Mouse (Mus musculus) neural tube, embryonic 14.5 days (tissue): Measurements from ENCODE around the gene Tor3a. TPM values are rescaled to one million over a fixed set of nuclear protein-coding genes. Genes with fewer than 3 reads are reported as not detected.

Experiments used
- ATAC-seq: fragments of 200-750 bp; cut with Nextera tagmentation; 2 replicates; pipeline ENCODE4 v1.8.0; 2017; ENCODE audit warnings: low read depth, mild to moderate bottlenecking, moderate TSS enrichment, moderate library complexity
- H3K27ac ChIP-seq: fragments of 300-500 bp; sonication (generic); 2 replicates; pipeline ENCODE4 v1.5.1; 2014; ENCODE audit warnings: low read depth, mild to moderate bottlenecking, control low read depth, low read length, moderate library complexity, mixed read lengths
- H3K27me3 ChIP-seq: fragments of 300-500 bp; sonication (generic); 2 replicates; pipeline ENCODE4 v1.6.1; 2014; ENCODE audit warnings: low read length; ENCODE audit not compliant: control insufficient read depth, insufficient read depth
- H3K36me3 ChIP-seq: fragments of 300-500 bp; sonication (generic); 2 replicates; pipeline ENCODE4 v1.6.1; 2014; ENCODE audit warnings: low read length, mixed read lengths; ENCODE audit not compliant: control insufficient read depth, insufficient read depth
- H3K4me1 ChIP-seq: fragments of 300-500 bp; sonication (generic); 2 replicates; pipeline ENCODE4 v1.6.1; 2014; ENCODE audit warnings: low read length; ENCODE audit not compliant: control insufficient read depth, insufficient read depth
- H3K4me2 ChIP-seq: fragments of 300-500 bp; sonication (generic); 2 replicates; pipeline ENCODE4 v1.6.1; 2014; ENCODE audit warnings: mild to moderate bottlenecking, low read depth, low read length, control low read depth
- H3K4me3 ChIP-seq: fragments of 300-500 bp; sonication (generic); 2 replicates; pipeline ENCODE4 v1.5.1; 2014; ENCODE audit warnings: low read depth, low read length, control low read depth, mixed read lengths
- H3K9ac ChIP-seq: fragments of 300-500 bp; sonication (generic); replicated peaks from 2 replicates; pipeline ENCODE4 v1.6.1; 2014; ENCODE audit warnings: low read depth, mild to moderate bottlenecking, control low read depth, low read length, mixed read lengths
- H3K9me3 ChIP-seq: fragments of 300-500 bp; sonication (generic); 2 replicates; pipeline ENCODE4 v1.6.1; 2016; ENCODE audit warnings: low read length; ENCODE audit not compliant: control insufficient read depth
- WGBS: fragments of 180-500 bp; shearing (Covaris S2); extraction: QIAGEN DNeasy Blood & Tissue Kit; methylation state at CpG from one replicate; pipeline ENCODE4 v1.1.7; 2014; 5-methylcytosine and 5-hydroxymethylcytosine counted together
- polyA plus RNA-seq: library from polyadenylated mRNA; unstranded; fragments of >200 nt; fragmentation: Nextera tagmentation; extraction: Ambion mirVana; gene quantifications from 2 replicates; pipeline ENCODE4 v1.2.1, GENCODE M21; 2014

The Tor3a gene
- polyA plus RNA-seq, 1 experiment from 2014 or later = 1.8 TPM

DNA sequence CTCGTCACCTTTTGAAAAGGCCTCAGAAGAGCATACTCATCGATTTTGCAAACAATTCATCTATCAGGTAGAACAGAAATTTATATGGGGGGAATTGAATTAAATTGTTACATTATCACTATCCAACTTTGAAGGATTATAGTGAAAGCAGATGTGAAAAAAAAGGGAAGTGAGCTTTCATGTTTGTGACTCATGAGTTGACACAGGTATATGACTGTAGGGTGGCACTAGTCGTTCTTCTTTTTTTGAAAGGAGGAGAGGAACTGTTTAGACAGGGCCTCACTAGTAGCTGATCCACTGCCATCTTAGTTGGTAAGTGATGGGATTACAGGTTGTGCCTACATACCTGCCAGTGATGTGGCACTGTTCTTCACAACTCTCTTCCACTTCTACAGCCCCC lies 34.5 kb upstream of the Tor3a start:
- no peak overlapping the region for H3K4me2 ChIP-seq
- H3K27ac ChIP-seq = no peak overlapping the region
- no peaks in the 10 kb centered on the region for H3K9me3 ChIP-seq
- ATAC-seq = no peak
- no peaks in the 10 kb centered on the region for H3K4me1 ChIP-seq
- 97% methylated on average over 3 of the region's 3 CpGs for WGBS
- H3K36me3 ChIP-seq = peaks cover 15% of the 10 kb centered on the region; the same call in 1 of the 2 replicates
- H3K4me3 ChIP-seq = no peak overlapping the region
- no peak overlapping the region for H3K9ac ChIP-seq
- no peaks in the 10 kb centered on the region for H3K27me3 ChIP-seq

DNA sequence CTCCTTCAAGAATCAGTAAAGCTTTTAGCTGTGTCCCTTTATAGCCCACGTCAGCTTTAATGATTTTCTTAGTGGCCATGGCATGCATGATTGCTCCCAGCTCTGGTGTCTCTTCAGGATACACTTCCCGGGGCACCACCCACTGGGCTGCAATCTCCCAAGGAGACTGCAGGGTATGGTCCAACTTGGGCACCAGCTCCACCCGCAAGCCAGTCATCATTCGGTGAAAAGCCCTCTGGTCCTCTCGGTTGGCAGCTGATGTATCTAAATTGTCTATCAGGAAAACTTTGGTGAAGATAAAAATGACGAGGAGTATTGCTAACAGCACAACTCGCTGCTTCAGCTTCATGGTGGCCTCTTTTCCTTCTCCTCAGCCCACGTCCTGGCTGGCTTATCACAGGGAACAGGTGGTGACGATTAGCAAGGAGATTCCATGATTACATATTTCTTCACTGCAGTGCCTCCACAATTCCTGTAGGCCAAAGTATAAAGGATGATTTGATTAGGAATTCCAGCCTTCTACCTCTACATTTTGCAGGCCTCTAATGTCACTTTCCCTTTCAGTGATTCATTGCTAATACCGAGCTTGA lies 31.6 kb upstream of the Tor3a start:
- no peaks in the 10 kb centered on the region for H3K4me1 ChIP-seq
- no peaks in the 10 kb centered on the region for H3K27me3 ChIP-seq
- no peaks in the 10 kb centered on the region for H3K9me3 ChIP-seq
- WGBS = 87% methylated on average over 10 of the region's 10 CpGs
- no peak overlapping the region for H3K4me3 ChIP-seq
- no peak overlapping the region for H3K27ac ChIP-seq
- no peak overlapping the region for H3K4me2 ChIP-seq
- ATAC-seq = no peak
- peaks cover 28% of the 10 kb centered on the region for H3K36me3 ChIP-seq
- H3K9ac ChIP-seq = no peak overlapping the region

DNA sequence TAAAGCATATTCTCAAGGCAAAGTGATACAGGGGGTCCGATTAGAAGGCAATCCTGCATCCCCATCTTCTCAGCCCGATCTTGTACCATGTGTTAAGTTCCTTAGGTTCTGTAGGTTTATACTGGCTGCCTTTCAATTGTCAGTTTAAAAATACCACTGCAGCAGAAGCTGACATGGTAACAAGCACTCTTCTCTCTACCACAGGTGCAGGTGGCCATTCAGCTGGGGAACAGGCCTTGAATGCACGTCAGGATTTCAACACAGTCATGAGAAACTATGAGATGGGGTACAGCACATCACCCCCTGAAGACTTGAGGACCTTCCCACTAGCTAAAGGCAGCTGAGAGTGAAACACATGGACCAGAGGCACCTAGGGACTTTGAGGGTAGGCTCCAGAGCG lies 29.3 kb upstream of the Tor3a start:
- Histone ChIP-seq H3K27ac (no peak overlapping the region), H3K9me3 (no peaks in the 10 kb centered on the region), H3K27me3 (no peaks in the 10 kb centered on the region), H3K36me3 (peaks cover 32% of the 10 kb centered on the region), H3K9ac (no peak overlapping the region), H3K4me2 (no peak overlapping the region), H3K4me1 (no peaks in the 10 kb centered on the region), H3K4me3 (no peak overlapping the region)
- 95% methylated on average over 4 of the region's 4 CpGs for WGBS
- ATAC-seq = no peak

DNA sequence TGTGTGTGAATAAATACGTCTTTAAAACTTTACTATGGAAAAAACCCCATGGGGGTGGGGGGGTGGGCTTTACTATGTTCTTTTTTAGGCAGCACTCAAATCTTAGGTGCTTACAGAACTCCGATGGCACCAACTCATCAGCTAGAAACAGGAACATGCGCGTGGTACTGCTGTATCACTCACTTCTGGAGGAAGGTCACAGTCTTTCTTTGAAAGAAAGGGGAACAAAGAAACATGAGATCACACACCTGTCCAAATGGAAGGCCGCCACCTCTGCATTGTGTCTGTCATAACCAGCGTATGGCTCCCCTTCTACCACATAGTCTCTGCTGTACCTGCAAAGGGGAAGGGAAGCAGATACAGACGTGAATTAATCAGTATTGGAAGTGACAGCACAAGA lies 28.0 kb upstream of the Tor3a start:
- WGBS = 95% methylated on average over 7 of the region's 7 CpGs
- Histone ChIP-seq H3K36me3 (peaks cover 32% of the 10 kb centered on the region), H3K4me3 (no peak overlapping the region), H3K9me3 (no peaks in the 10 kb centered on the region), H3K27me3 (no peaks in the 10 kb centered on the region), H3K27ac (no peak overlapping the region), H3K4me2 (no peak overlapping the region), H3K9ac (no peak overlapping the region), H3K4me1 (no peaks in the 10 kb centered on the region)
- ATAC-seq = no peak

DNA sequence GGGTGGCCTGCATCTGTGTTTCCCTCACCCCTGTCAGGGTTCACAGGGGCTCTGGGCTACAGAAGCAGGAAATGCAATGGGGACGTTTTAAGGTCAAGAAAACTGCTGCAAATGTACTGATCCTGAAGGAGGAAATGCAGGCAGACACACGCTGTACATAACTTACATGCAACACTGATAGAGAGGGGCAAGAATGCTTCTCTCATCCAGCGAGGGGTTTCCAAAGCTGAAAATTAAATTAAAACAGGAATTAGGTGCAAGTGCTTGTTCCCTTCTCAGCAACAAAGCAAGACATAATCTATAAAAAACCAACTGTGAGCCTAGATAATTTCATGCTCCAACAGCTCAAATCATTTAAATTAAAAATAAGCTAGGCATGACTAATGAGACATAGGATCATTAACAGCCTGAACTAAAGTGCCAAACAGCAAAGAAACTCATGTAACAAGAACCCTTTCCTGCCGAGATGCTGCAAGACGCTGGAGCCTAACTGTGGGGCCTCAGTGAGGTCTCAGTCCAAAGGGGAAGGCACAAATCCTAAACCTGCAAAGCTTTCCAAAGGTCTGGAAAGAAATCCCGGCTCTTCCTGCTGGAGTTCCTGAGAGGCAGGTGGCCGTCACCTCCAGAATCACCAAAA lies 12.0 kb upstream of the Tor3a start:
- H3K27ac ChIP-seq = no peak overlapping the region
- H3K4me1 ChIP-seq = no peaks in the 10 kb centered on the region
- H3K9ac ChIP-seq = no peak overlapping the region
- ATAC-seq = no peak
- no peak overlapping the region for H3K4me2 ChIP-seq
- no peaks in the 10 kb centered on the region for H3K27me3 ChIP-seq
- H3K36me3 ChIP-seq = peaks cover 39% of the 10 kb centered on the region
- 68% methylated on average over 7 of the region's 7 CpGs for WGBS
- H3K9me3 ChIP-seq = no peaks in the 10 kb centered on the region
- no peak overlapping the region for H3K4me3 ChIP-seq

DNA sequence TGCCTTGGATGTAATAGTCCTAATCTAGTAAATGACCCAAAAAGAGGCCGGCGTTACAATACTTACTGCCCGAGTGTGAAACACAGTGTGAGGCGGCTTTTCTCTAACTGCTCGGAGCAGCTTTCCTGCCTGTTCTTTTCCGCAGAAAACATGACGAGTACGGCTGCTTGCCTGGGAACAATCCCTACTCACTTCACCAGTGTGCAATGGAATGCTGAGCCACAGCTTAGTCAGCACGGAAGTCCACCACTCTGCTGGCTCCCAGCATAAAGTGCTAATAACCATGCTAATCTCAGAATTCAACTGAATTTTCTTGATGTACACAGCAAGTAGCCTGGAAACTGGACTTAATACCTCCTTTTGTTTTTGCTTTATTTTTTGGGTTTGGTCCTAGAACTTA lies 5.4 kb upstream of the Tor3a start:
- Histone ChIP-seq H3K9me3 (no peaks in the 10 kb centered on the region), H3K4me2 (no peak overlapping the region), H3K9ac (no peak overlapping the region), H3K36me3 (peaks cover 12% of the 10 kb centered on the region; the same call in 1 of the 2 replicates), H3K4me3 (no peak overlapping the region), H3K4me1 (no peaks in the 10 kb centered on the region), H3K27ac (no peak overlapping the region), H3K27me3 (no peaks in the 10 kb centered on the region)
- no peak for ATAC-seq
- 69% methylated on average over 9 of the region's 9 CpGs for WGBS

DNA sequence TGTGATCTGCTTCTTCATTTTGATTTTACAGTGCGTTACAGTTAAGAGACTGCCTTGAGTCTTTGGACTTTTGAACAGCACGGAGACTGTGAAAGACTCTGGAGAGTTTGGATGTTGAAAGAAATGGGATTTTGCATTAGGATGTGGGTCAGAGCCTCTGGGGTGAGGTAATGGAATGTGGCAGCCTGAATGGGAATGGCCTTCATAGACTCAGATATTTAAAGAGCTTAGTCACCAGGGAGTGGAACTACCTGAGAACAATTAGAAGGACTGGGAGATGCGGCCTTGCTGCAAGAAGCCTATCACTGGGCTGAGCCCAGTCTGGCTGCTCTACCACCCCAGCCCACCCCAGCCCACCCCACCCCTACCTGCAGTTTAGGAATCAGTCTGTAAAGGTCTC lies 3.1 kb upstream of the Tor3a start:
- Histone ChIP-seq H3K4me2 (no peak overlapping the region), H3K9me3 (no peaks in the 10 kb centered on the region), H3K27ac (no peak overlapping the region), H3K36me3 (peaks cover 9% of the 10 kb centered on the region; the same call in 1 of the 2 replicates), H3K9ac (no peak overlapping the region), H3K27me3 (no peaks in the 10 kb centered on the region), H3K4me1 (peaks cover 7% of the 10 kb centered on the region; the same call in 1 of the 2 replicates), H3K4me3 (no peak overlapping the region)
- ATAC-seq = no peak
- 91% methylated on average over 3 of the region's 3 CpGs for WGBS

DNA sequence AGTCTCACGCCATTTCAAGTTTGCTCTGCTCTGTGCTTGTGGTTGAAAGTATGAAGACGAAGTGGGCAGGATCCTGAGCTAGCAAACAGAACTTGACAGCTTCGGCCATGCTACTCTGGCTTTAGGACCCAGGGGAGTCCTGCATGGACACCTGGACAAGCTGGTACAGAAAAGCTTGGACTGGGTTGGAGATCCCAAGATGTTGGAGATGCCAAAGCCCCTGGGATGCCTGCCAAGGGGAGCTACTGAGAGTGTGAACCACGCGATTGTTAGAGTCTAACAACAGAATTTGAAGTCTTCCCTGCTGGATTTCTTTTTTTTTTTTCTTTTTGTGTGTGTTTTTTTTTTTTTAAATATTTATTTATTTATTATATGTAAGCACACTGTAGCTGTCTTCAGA lies 2.4 kb upstream of the Tor3a start:
- H3K27ac ChIP-seq = no peak overlapping the region
- ATAC-seq = no peak
- H3K4me2 ChIP-seq = no peak overlapping the region
- WGBS = 88% methylated on average over 5 of the region's 5 CpGs
- no peak overlapping the region for H3K9ac ChIP-seq
- H3K4me3 ChIP-seq = no peak overlapping the region
- no peaks in the 10 kb centered on the region for H3K9me3 ChIP-seq
- H3K36me3 ChIP-seq = peaks cover 9% of the 10 kb centered on the region; the same call in 1 of the 2 replicates
- no peaks in the 10 kb centered on the region for H3K27me3 ChIP-seq
- H3K4me1 ChIP-seq = peaks cover 7% of the 10 kb centered on the region; the same call in 1 of the 2 replicates

DNA sequence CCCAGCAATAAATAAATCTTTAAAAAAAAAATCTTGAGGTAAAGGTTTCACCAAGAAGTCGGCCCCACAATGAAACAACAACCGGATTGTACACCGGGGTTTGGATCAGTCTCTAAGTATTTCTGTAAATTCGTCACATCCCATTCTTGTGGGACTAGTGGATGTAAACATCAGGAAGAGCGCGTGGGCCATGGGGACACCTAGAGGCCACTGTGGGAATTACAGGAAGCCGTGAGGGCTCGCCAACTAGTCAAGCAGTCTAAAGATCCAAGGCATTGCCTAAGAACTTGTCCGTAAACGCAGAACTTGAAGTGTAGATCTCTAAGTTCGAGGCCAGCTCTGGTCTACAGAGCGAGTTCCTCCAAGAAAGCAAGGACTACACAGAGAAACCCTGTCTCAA lies 2.0 kb upstream of the Tor3a start:
- Histone ChIP-seq H3K4me1 (peaks cover 7% of the 10 kb centered on the region; the same call in 1 of the 2 replicates), H3K27me3 (no peaks in the 10 kb centered on the region), H3K4me2 (no peak overlapping the region), H3K4me3 (no peak overlapping the region), H3K36me3 (peaks cover 6% of the 10 kb centered on the region; the same call in 1 of the 2 replicates), H3K9me3 (no peaks in the 10 kb centered on the region), H3K27ac (no peak overlapping the region), H3K9ac (no peak overlapping the region)
- 38% methylated on average over 12 of the region's 12 CpGs for WGBS
- no peak for ATAC-seq
